Mouse (Mus musculus): ENCODE results near the gene Frmd8.
"Not testable (repeated sequence)": the region's sequence is repeated elsewhere in the genome, so short reads cannot be mapped to it uniquely, and the experiment has no call there.

Gene Frmd8

DNA sequence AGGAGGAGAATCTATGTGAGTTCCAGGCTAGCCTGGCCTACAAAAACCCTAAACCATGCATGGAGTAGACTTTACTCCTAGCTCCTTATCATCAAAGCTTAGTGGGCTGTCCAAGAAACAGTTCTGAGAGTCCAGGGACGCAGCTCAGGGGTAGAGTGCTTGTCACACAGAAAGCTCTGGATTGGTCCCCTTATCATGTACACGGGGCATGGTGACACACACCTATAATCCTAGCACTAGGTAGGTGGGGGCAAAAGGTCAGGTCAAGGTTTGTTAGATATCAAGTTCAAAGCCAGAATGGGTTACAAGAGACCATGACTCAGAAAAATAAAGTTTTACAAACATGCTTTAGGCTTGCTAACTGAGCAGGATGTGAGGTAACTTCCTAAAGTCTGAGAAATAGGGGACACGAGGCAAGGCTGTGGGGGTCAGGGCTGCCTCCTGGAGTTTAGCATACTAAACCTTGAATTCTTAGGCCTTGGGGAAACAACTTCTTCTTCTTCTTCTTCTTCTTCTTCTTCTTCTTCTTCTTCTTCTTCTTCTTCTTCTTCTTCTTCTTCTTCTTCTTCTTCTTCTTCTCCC, 12.3 kb upstream of the Frmd8 start:
- in situ Hi-C loops (cut with MboI, MseI) = loop anchor here in 1 of 2 experiments (5.0 kb wide), 1 partner anchor 35 kb away; no protein-coding TSS in a partner anchor

DNA sequence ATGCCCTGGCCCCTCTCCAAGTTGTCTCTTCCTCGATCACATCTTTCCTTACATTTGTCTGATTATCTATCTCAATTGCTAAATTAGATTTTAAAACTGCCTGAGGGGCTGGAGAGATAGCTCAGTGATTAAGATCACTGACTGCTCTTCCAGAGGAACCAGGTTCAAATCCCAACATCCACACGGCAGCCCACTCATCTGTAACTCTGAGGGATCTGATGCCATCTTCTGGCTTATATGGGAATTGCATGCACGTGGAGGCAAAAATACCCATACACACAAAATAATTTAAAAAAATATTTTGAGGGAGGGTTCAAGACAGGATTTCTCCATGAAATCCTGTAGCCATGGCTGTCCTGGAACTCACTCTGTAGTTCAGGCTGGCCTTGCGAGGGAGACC, 10.8 kb upstream of the Frmd8 start:
- in situ Hi-C loops (cut with MboI, MseI) = loop anchor here in 1 of 2 experiments (5.0 kb wide), 1 partner anchor 34 kb away; no protein-coding TSS in a partner anchor

- in situ Hi-C loops (cut with MboI, MseI) = no loop called here
Measured at GRCm38 (mm10) chr19:5883935-5884334, 8.9 kb upstream of the Frmd8 start.

GRCm38 (mm10) chr19:5882079-5882478, 7.0 kb upstream of the Frmd8 start:
- in situ Hi-C loops (cut with MboI, MseI) = not testable (repeated sequence)

DNA sequence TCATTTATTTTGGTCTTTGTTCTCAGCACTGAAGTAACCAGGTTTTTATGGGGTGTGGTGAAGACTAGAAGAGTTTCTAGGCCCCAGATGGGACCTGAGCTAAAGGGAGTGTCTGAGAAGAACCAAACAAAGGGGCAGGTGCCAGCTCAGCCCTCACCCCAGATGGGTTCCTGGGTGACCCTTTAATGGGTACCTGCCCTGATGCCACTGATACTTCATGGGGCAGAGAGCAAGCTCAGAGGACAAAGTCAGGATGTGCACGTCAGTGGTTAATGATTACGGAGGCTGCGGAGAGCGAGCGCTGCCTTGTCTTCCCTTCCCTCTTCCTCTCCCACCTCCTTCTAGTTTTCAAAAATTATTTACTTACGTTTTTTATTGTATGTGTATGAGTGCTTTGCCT, 6.1 kb upstream of the Frmd8 start:
- in situ Hi-C loops (cut with MboI, MseI) = no loop called here

DNA sequence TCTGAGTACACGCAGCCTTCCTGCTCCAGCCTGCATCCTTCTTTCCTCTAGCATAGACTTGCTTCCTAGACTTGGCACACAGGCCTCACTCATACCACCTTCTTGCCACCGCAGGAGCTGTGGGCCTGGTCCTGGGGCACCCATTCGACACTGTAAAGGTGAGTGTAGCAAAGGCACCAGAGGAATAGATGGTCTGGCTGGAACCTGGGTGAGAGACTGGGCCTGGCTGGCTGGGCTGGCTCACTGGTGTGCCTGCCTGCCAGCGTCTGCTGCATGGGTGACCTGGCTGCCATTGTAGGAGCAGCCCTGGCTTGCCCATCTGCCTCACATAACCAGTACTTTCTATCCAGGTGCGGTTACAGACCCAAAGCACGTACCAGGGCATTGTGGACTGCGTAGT, 4.7 kb upstream of the Frmd8 start:
- in situ Hi-C loops (cut with MboI, MseI) = loop anchor here (5.0 to 10.0 kb wide), 2 partner anchors 92 to 95 kb away; no protein-coding TSS in a partner anchor

- in situ Hi-C loops (cut with MboI, MseI) = loop anchor here (5.0 to 10.0 kb wide), 2 partner anchors 92 to 94 kb away; no protein-coding TSS in a partner anchor
Measured at GRCm38 (mm10) chr19:5878916-5879315, 3.8 kb upstream of the Frmd8 start.

GRCm38 (mm10) chr19:5878362-5878722, 3.3 kb upstream of the Frmd8 start:
- in situ Hi-C loops (cut with MboI, MseI) = loop anchor here (5.0 to 10.0 kb wide), 2 partner anchors 91 to 94 kb away; no protein-coding TSS in a partner anchor

GRCm38 (mm10) chr19:5877618-5878361, 2.7 kb upstream of the Frmd8 start, which contains the start of gene Slc25a45:
Slc25a45 (plus strand) TSS chr19:5877808.
- in situ Hi-C loops (cut with MboI, MseI) = loop anchor here (5.0 to 10.0 kb wide), 2 partner anchors 90 to 93 kb away; no protein-coding TSS in a partner anchor

GRCm38 (mm10) chr19:5874391-5874968, 594 bp downstream of the Frmd8 start:
- in situ Hi-C loops (cut with MboI, MseI) = loop anchor here (10.0 to 25.0 kb wide), 2 partner anchors 90 to 1487 kb away; partner anchors contain the start of gene Kdm2a (in 1 of the 2)

DNA sequence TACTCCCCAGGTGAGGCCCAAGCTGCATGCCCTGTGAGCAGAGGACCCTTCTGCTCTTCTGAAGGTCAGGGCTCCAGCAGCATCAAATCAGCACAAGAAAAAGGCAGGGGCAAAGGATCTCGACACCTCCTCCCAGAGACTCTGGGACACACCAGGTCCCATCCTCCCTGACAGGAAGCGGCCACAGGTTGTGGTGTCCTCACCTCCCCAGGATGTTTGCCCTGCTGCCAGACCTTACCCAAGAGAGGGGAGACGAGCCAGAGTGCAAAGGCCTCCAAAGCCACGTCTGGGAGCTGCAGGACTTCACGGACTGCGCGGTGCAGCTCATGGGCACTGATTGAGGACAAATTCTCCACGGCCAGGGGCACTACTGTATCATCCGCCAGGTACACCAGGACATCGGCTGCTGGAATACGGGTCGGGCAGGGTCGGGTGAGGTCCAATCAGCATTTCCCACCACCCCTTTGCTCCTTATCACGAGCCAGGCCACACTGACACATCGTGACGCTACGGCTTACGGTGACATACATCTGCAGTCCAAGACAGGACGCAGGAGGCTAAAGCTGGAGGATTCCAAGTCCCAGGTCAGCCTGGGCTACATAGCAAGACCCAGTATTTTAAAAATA, 2.0 kb downstream of the Frmd8 start:
- in situ Hi-C loops (cut with MboI, MseI) = loop anchor here (10.0 to 25.0 kb wide), 2 partner anchors 88 to 1486 kb away; partner anchors contain the start of gene Kdm2a (in 1 of the 2)

- in situ Hi-C loops (cut with MboI, MseI) = loop anchor here (10.0 to 25.0 kb wide), 2 partner anchors 88 to 1485 kb away; partner anchors contain the start of gene Kdm2a (in 1 of the 2)
Measured at GRCm38 (mm10) chr19:5872528-5872927, 2.5 kb downstream of the Frmd8 start.

DNA sequence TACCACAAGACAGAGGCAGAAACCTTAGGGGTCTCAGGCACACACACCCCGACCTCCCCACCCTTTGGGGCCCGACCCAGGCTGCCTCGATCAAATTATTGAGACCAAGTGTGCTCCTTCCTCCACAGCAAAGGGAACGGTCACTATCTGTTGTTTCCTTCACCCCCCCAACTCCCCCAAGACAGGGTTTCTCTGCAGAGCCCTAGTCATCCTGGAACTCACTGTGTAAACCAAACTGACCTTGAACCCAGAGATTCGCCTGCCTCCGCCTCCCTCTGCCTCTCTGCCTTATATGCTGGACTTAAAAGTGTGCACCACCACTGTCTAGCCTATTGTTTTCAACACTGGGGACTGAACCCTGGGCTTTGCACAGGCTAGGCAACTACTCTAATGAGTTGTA, 3.4 kb downstream of the Frmd8 start:
- in situ Hi-C loops (cut with MboI, MseI) = loop anchor here (10.0 to 25.0 kb wide), 2 partner anchors 87 to 1484 kb away; partner anchors contain the start of gene Kdm2a (in 1 of the 2)

- in situ Hi-C loops (cut with MboI, MseI) = loop anchor here (10.0 to 25.0 kb wide), 2 partner anchors 86 to 1484 kb away; partner anchors contain the start of gene Kdm2a (in 1 of the 2)
Measured at GRCm38 (mm10) chr19:5871273-5871672, 3.8 kb downstream of the Frmd8 start.

DNA sequence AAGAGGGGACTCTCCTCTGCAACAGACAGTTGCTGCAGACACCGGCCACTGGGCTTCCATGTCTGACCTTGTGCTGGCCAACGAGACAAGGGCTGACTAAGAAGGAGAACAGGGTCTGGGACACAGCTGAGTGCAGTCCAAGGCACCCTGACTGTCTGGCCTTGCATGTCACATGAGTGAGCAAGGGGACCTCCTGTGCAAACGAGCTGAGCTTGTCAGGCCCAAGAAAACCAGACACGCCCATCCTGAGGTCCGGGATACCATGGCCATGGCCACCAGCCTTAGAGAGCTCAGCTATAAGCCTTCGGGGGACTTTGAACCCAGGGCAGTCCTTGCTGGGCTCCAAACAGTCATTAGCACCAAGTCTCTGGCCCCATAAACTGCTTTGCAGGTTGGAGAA, 7.0 kb downstream of the Frmd8 start:
- in situ Hi-C loops (cut with MboI, MseI) = loop anchor here in 1 of 2 experiments (25.0 kb wide), 1 partner anchor 1481 kb away; the partner anchor contains the start of gene Kdm2a

DNA sequence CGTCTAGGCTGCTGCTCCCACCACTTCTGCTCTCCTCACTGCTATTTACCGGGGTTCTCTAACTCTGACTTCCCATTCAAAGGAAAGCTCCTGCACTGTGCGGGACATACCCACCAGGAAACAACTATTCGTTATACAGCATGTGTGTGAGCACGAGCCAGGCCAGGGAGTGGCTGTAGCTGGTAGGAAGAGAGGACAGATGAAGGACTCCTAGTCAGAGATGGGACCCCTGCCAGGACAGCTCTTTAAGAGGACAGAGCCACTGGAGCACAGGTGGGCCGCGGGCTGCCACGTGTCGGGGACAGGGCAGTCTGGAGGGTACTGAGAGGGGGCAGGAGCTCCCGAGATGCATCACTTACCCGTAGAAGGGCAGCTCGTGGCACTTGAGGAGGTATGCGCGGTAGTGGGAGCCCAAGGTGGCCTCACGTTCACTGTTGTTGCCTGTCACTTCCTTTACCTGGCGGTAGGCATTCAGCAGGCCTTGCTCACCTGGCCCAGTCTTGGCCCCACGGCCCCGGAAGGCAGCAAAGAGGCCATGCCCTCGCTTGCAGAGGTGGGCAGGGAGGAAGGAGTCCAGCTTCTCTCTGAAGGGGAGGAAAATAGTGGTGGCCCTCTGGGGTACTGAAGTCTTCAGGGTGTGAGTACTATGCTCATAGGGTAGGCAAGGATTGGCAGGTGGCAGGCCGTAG, 10.2 kb downstream of the Frmd8 start:
- in situ Hi-C loops (cut with MboI, MseI) = loop anchor here in 1 of 2 experiments (25.0 kb wide), 1 partner anchor 1478 kb away; the partner anchor contains the start of gene Kdm2a

GRCm38 (mm10) chr19:5863776-5864175, 11.3 kb downstream of the Frmd8 start:
- in situ Hi-C loops (cut with MboI, MseI) = loop anchor here in 1 of 2 experiments (25.0 kb wide), 1 partner anchor 1476 kb away; the partner anchor contains the start of gene Kdm2a

DNA sequence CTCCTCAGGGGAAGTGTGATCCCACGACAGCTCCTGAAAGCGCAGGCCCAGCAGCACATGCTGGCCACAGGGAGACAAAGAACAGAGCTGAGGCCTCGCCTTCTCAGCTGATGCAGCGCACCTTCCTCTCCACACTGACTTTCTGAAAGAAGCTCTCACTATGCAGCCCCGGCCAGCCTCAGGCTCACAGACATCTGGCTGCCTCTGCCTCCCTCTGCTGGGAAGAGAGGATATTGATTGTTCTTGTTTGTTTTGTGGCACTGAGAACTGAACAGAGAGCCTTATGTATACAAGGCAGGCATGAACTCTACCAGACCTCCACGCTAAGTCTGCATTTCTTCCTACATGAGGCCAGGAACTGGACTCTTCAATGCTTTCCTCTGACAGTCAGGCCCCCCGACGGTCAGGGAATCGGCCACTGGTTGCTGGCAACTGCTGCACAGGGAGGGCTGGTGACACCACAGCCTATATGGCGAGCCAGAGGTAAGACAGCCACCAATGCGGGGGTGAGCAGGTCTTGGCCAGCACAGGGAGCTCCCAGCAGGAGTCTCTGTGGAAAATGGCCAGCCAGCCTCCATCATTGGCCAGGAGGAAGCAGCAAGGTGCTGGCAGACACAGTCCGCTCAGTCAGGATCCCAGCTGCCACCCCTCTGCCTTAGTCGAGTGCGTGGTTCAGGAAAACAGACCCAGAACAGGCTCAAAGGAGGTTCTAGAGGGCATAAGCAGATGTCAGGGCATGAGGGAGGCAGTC, 12.6 kb downstream of the Frmd8 start:
- in situ Hi-C loops (cut with MboI, MseI) = loop anchor here in 1 of 2 experiments (25.0 kb wide), 1 partner anchor 1475 kb away; the partner anchor contains the start of gene Kdm2a

DNA sequence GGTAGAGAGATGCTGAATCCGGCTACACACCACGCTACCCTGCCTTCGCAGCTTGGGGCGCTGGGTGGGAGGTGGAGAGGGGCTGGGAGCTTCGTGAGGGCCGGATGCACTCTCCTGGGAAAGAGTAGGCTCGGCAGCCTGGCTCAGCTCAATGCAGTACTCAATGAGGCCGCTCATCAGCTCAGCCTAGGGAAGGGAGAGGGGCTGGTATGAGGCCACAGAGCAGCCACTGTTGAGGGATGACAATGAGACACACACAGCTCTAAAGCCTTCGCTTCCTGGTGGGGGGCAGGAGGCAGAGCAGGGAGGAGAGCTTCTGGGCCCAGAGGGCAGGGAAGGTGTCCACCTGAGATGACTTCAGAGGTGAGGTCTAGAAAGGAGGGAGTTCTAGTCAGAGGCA, 18.5 kb downstream of the Frmd8 start:
- in situ Hi-C loops (cut with MboI, MseI) = loop anchor here in 1 of 2 experiments (25.0 kb wide), 1 partner anchor 1469 kb away; the partner anchor contains the start of gene Kdm2a

Measured in T-helper 17 cell (primary cell).